Comparison of ENCODE assay signal across 8 mouse cellular contexts in the genomic region with DNA sequence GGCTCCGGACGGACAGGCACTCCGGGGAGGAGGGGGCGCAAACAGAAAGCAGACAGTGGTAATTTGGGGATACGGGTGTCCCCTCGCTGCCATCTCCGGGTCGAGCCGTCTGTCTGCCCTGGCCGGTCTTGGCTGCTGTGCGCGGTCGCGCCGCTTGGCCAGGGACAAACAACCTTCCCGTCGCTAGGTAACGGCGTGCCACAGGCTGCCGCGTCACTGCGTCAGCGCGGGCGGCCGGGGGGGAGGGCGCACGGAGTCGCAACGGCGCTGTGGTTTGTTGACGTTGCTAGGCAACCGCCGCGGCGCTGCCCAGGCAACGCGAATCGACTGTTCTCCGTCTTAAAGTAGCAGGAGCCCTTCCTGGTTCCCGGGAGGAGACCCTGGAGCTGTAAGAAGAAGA. TPM values are rescaled to one million over a fixed set of nuclear protein-coding genes. Genes with fewer than 3 reads are reported as not detected.
DNase-seq lines count a peak whose midpoint lies in the region; ATAC-seq and TF ChIP-seq lines count a peak whose summit lies in the region.

No protein-coding gene starts in this region.

- H3K27ac ChIP-seq in cerebellum, adult 2 months (ENCODE audit: insufficient read depth, low read length) = no peak overlapping the region
- peak overlapping the region; percentile 62 for H3K27ac ChIP-seq in forebrain, postnatal 0 days (ENCODE audit: low read depth, low read length)
- 0 out of 2 replicates have a peak overlapping the region, but pooled peaks have one; percentile 8 for H3K27ac ChIP-seq in lung, embryonic 15.5 days
- H3K27ac ChIP-seq in olfactory bulb, adult 2 months (ENCODE audit: insufficient read depth, low read depth, low read length) = peak overlapping the region; percentile 92

- H3K36me3 ChIP-seq in forebrain, postnatal 0 days (ENCODE audit: insufficient read depth) = no peaks in the 10 kb centered on the region
- no peaks in the 10 kb centered on the region for H3K36me3 ChIP-seq in lung, embryonic 15.5 days

- H3K4me3 ChIP-seq in cerebellum, adult 2 months (replicated peaks; ENCODE audit: insufficient read depth, low read depth, low read length) = peak overlapping the region; percentile 56
- peak overlapping the region; percentile 65 for H3K4me3 ChIP-seq in forebrain, postnatal 0 days (ENCODE audit: low read depth, low read length)
- peak overlapping the region; percentile 51 for H3K4me3 ChIP-seq in lung, embryonic 15.5 days
- H3K4me3 ChIP-seq in olfactory bulb, adult 2 months (ENCODE audit: insufficient read depth, low read depth, low read length) = peak overlapping the region; percentile 81

- WGBS in cerebellum, adult 2 months = under 1% methylated on average over 41 of the region's 41 CpGs
- under 1% methylated on average over 41 of the region's 41 CpGs for WGBS in forebrain, postnatal 0 days
- WGBS in lung, embryonic 15.5 days = under 1% methylated on average over 41 of the region's 41 CpGs
- 0% methylated on average over 41 of the region's 41 CpGs for WGBS in olfactory bulb, adult 2 months

- no peaks in the 10 kb centered on the region for H3K27me3 ChIP-seq in cerebellum, adult 2 months (ENCODE audit: control insufficient read depth, insufficient read depth, low read length)
- H3K27me3 ChIP-seq in forebrain, postnatal 0 days (ENCODE audit: insufficient read depth, low read length) = no peaks in the 10 kb centered on the region
- peaks cover 18% of the 10 kb centered on the region for H3K27me3 ChIP-seq in lung, embryonic 15.5 days

- no peak for TF ChIP-seq POLR2A in cerebellum, adult 2 months (IDR thresholded peaks at IDR 0.05; ENCODE audit: borderline replicate concordance, insufficient read depth, low read length)
- peak; percentile 81 for TF ChIP-seq POLR2A in olfactory bulb, adult 2 months (IDR thresholded peaks at IDR 0.05; ENCODE audit: insufficient read depth, low read depth, low read length)

- DNase-seq in MEL-GATA-1-ER (ENCODE audit: extremely low read depth, low read depth) = peak; percentile 73
- peak; percentile 93 to 95 for DNase-seq in cerebellum, adult 2 months
- DNase-seq in forebrain, postnatal 0 days = peak; percentile 98
- peak; percentile 97 for DNase-seq in heart, postnatal 4 days
- DNase-seq in layer of hippocampus, adult 8-10 months (ENCODE audit: low spot score in 2 of 2) = peak; percentile 92
- DNase-seq in thymus, adult 18-20 months = peak; percentile 83 to 85

- no peaks in the 10 kb centered on the region for H3K9me3 ChIP-seq in forebrain, postnatal 0 days (ENCODE audit: low read length)
- no peaks in the 10 kb centered on the region for H3K9me3 ChIP-seq in lung, embryonic 15.5 days

- H3K9ac ChIP-seq in forebrain, postnatal 0 days = peak overlapping the region; percentile 58
- H3K9ac ChIP-seq in lung, embryonic 15.5 days = peak overlapping the region; percentile 38

- ATAC-seq in forebrain, postnatal 0 days = peak; percentile 99
- peak; percentile 93 for ATAC-seq in lung, embryonic 15.5 days (ENCODE audit: borderline replicate concordance, extremely low read depth, low FRiP score, low TSS enrichment)

- no peaks in the 10 kb centered on the region for H3K4me1 ChIP-seq in cerebellum, adult 2 months (ENCODE audit: control insufficient read depth, insufficient read depth, low read length)
- H3K4me1 ChIP-seq in forebrain, postnatal 0 days (ENCODE audit: insufficient read depth) = peaks cover 7% of the 10 kb centered on the region; the same call in 1 of the 2 replicates
- H3K4me1 ChIP-seq in lung, embryonic 15.5 days = peaks cover 10% of the 10 kb centered on the region
- peaks cover 7% of the 10 kb centered on the region for H3K4me1 ChIP-seq in olfactory bulb, adult 2 months (ENCODE audit: control insufficient read depth, insufficient read depth, low read length)

- H3K4me2 ChIP-seq in forebrain, postnatal 0 days (ENCODE audit: low read depth) = peak overlapping the region; percentile 82
- peak overlapping the region; percentile 91 for H3K4me2 ChIP-seq in lung, embryonic 15.5 days

- TF ChIP-seq CTCF in cerebellum, adult 2 months (IDR thresholded peaks at IDR 0.05; ENCODE audit: borderline replicate concordance, insufficient read depth, low read depth, low read length) = no peak
- peak; percentile 34; the same call in 1 of the 2 replicates for TF ChIP-seq CTCF in forebrain, postnatal 0 days (IDR thresholded peaks at IDR 0.05; ENCODE audit: low read depth)
- TF ChIP-seq CTCF in olfactory bulb, adult 2 months (IDR thresholded peaks at IDR 0.05; ENCODE audit: insufficient read depth, low read depth, low read length) = peak; percentile 45; the same call in 1 of the 2 replicates

RNA-seq across cellular contexts. Expression of gene Fosb, which starts 10.1 kb away (rescaled TPM):
- 0.67 and 0.71 TPM in 2 replicates for polyA plus RNA-seq in cerebellum, adult 2 months (2012; rRNA removed)
- 1.6 and 5.1 TPM in 2 replicates for total RNA-seq in forebrain, postnatal 0 days (2014; rRNA removed)
- 0.28 and 0.36 TPM in 2 replicates for polyA plus RNA-seq in forebrain, postnatal 0 days (2015; fragmentation: Nextera tagmentation; extraction: Ambion mirVana)
- under 1 TPM; 0.52 to 0.86 TPM for total RNA-seq in heart, postnatal 4 days (2021)
- 10 to 100 TPM in 3 of 4 experiments, 1 to 10 TPM in 1; 5.4 to 13.8 (median 10.7) TPM for total RNA-seq in layer of hippocampus, adult 8-10 months (2022)
- polyA plus RNA-seq in lung, embryonic 15.5 days (2015; fragmentation: Nextera tagmentation; extraction: Ambion mirVana) = 0.24 and 0.26 TPM in 2 replicates
- polyA plus RNA-seq in olfactory bulb, adult 2 months (2012; ENCODE audit: insufficient read depth, insufficient read length, low replicate concordance, missing spikeins) = not detected in 2 replicates

RNA-seq across cellular contexts. Expression of gene Ercc1, which starts 24.7 kb away (rescaled TPM):
- 52.2 and 53.9 TPM in 2 replicates for polyA plus RNA-seq in cerebellum, adult 2 months (2012; rRNA removed)
- total RNA-seq in forebrain, postnatal 0 days (2014; rRNA removed) = 56.6 and 73.6 TPM in 2 replicates
- 80.5 and 81.0 TPM in 2 replicates for polyA plus RNA-seq in forebrain, postnatal 0 days (2015; fragmentation: Nextera tagmentation; extraction: Ambion mirVana)
- total RNA-seq in heart, postnatal 4 days (2021) = 10 to 100 TPM; 42.4 to 43.5 TPM
- 10 to 100 TPM; 41.9 to 47.8 (median 43.2) TPM for total RNA-seq in layer of hippocampus, adult 8-10 months (2022)
- polyA plus RNA-seq in lung, embryonic 15.5 days (2015; fragmentation: Nextera tagmentation; extraction: Ambion mirVana) = 86.4 and 88.6 TPM in 2 replicates
- not detected in 2 replicates for polyA plus RNA-seq in olfactory bulb, adult 2 months (2012; ENCODE audit: insufficient read depth, insufficient read length, low replicate concordance, missing spikeins)

RNA-seq across cellular contexts. Expression of gene Rtn2, which starts 37.5 kb away (rescaled TPM):
- 96.9 and 101 TPM in 2 replicates for polyA plus RNA-seq in cerebellum, adult 2 months (2012; rRNA removed)
- 154 and 163 TPM in 2 replicates for total RNA-seq in forebrain, postnatal 0 days (2014; rRNA removed)
- polyA plus RNA-seq in forebrain, postnatal 0 days (2015; fragmentation: Nextera tagmentation; extraction: Ambion mirVana) = 126 and 136 TPM in 2 replicates
- 10 to 100 TPM; 30.2 to 32.3 TPM for total RNA-seq in heart, postnatal 4 days (2021)
- 10 to 100 TPM; 76.6 to 96.7 (median 85.4) TPM for total RNA-seq in layer of hippocampus, adult 8-10 months (2022)
- 10.6 and 11.4 TPM in 2 replicates for polyA plus RNA-seq in lung, embryonic 15.5 days (2015; fragmentation: Nextera tagmentation; extraction: Ambion mirVana)
- polyA plus RNA-seq in olfactory bulb, adult 2 months (2012; ENCODE audit: insufficient read depth, insufficient read length, low replicate concordance, missing spikeins) = not detected in 2 replicates

RNA-seq across cellular contexts. Expression of gene Cd3eap, which starts 39.4 kb away (rescaled TPM):
- 12.6 and 12.7 TPM in 2 replicates for polyA plus RNA-seq in cerebellum, adult 2 months (2012; rRNA removed)
- total RNA-seq in forebrain, postnatal 0 days (2014; rRNA removed) = 12.1 and 15.5 TPM in 2 replicates
- 19.4 and 21.6 TPM in 2 replicates for polyA plus RNA-seq in forebrain, postnatal 0 days (2015; fragmentation: Nextera tagmentation; extraction: Ambion mirVana)
- 1 to 10 TPM; 9.0 to 9.5 TPM for total RNA-seq in heart, postnatal 4 days (2021)
- 10 to 100 TPM; 18.3 to 20.2 (median 19.0) TPM for total RNA-seq in layer of hippocampus, adult 8-10 months (2022)
- 20.1 and 21.7 TPM in 2 replicates for polyA plus RNA-seq in lung, embryonic 15.5 days (2015; fragmentation: Nextera tagmentation; extraction: Ambion mirVana)
- polyA plus RNA-seq in olfactory bulb, adult 2 months (2012; ENCODE audit: insufficient read depth, insufficient read length, low replicate concordance, missing spikeins) = not detected in 2 replicates

RNA-seq across cellular contexts. Expression of gene Ppp1r13l, which starts 39.6 kb away (rescaled TPM):
- 4.1 and 4.8 TPM in 2 replicates for polyA plus RNA-seq in cerebellum, adult 2 months (2012; rRNA removed)
- total RNA-seq in forebrain, postnatal 0 days (2014; rRNA removed) = 0.76 and 1.2 TPM in 2 replicates
- polyA plus RNA-seq in forebrain, postnatal 0 days (2015; fragmentation: Nextera tagmentation; extraction: Ambion mirVana) = 2.0 and 2.1 TPM in 2 replicates
- total RNA-seq in heart, postnatal 4 days (2021) = 10 to 100 TPM; 39.0 to 47.2 TPM
- 1 to 10 TPM; 5.7 to 9.2 (median 8.1) TPM for total RNA-seq in layer of hippocampus, adult 8-10 months (2022)
- polyA plus RNA-seq in lung, embryonic 15.5 days (2015; fragmentation: Nextera tagmentation; extraction: Ambion mirVana) = 6.3 and 6.8 TPM in 2 replicates
- not detected in 2 replicates for polyA plus RNA-seq in olfactory bulb, adult 2 months (2012; ENCODE audit: insufficient read depth, insufficient read length, low replicate concordance, missing spikeins)

Comparison
In these comparisons a context has a peak if more than half of its experiments do, and no peak if none do; other contexts are left out.
1. RNA of gene Ercc1, which starts 24.7 kb away (polyA plus RNA-seq): 86.4 to 88.6 TPM in lung, embryonic 15.5 days, 80.5 to 81.0 TPM in forebrain, postnatal 0 days and 52.2 to 53.9 TPM in cerebellum, adult 2 months; not detected in olfactory bulb, adult 2 months; every median in the first group is over 10 times any median in the second.
2. RNA of gene Rtn2, which starts 37.5 kb away (polyA plus RNA-seq): 126 to 136 TPM in forebrain, postnatal 0 days, 96.9 to 101 TPM in cerebellum, adult 2 months and 10.6 to 11.4 TPM in lung, embryonic 15.5 days; not detected in olfactory bulb, adult 2 months; every median in the first group is over 10 times any median in the second.
3. Peak in every context shown above with its lines, with median percentiles within 50 percentile points of each other: DNase-seq and H3K4me3 ChIP-seq.